Mouse (Mus musculus) midbrain, postnatal 0 days (tissue): ENCODE measurements around the gene Crb1. TPM values are rescaled to one million over a fixed set of nuclear protein-coding genes. Genes with fewer than 3 reads are reported as not detected.

Source experiments
- ATAC-seq: fragments of 200-750 bp; cut with Nextera tagmentation; 2 replicates; pipeline ENCODE4 v1.8.0; 2017; ENCODE audit warnings: moderate number of reproducible peaks, mild to moderate bottlenecking, moderate TSS enrichment, moderate library complexity; ENCODE audit not compliant: low FRiP score
- DNase-seq: peaks from one replicate; pipeline ENCODE4 v3.0.0-alpha.2; 2015; ENCODE audit warnings: low spot score
- H3K27ac ChIP-seq: fragments of 300-500 bp; sonication (generic); 2 replicates; pipeline ENCODE4 v1.5.1; 2014; ENCODE audit warnings: low read depth, mild to moderate bottlenecking, low read length, mixed read lengths
- H3K27me3 ChIP-seq: fragments of 300-500 bp; sonication (generic); 2 replicates; pipeline ENCODE4 v1.6.1; 2014; ENCODE audit warnings: low read length, control low read depth, mixed read lengths; ENCODE audit not compliant: insufficient read depth
- H3K36me3 ChIP-seq: fragments of 300-500 bp; sonication (generic); 2 replicates; pipeline ENCODE4 v1.6.1; 2014; ENCODE audit warnings: low read length, control low read depth, mixed read lengths; ENCODE audit not compliant: insufficient read depth
- H3K4me1 ChIP-seq: fragments of 300-500 bp; sonication (generic); 2 replicates; pipeline ENCODE4 v1.6.1; 2014; ENCODE audit warnings: mild to moderate bottlenecking, control low read depth, antibody characterized with exemption, low read length, mixed read lengths; ENCODE audit not compliant: insufficient read depth
- H3K4me2 ChIP-seq: fragments of 300-500 bp; sonication (generic); 2 replicates; pipeline ENCODE4 v1.6.1; 2014; ENCODE audit warnings: low read depth, mild to moderate bottlenecking, low read length, mixed read lengths; ENCODE audit not compliant: poor library complexity, severe bottlenecking
- H3K4me3 ChIP-seq: fragments of 300-500 bp; sonication (generic); 2 replicates; pipeline ENCODE4 v1.5.1; 2014; ENCODE audit warnings: low read depth, mild to moderate bottlenecking, low read length, moderate library complexity
- H3K9ac ChIP-seq: fragments of 300-500 bp; sonication (generic); replicated peaks from 2 replicates; pipeline ENCODE4 v1.6.1; 2014; ENCODE audit warnings: mild to moderate bottlenecking, low read length, moderate library complexity, mixed read lengths; ENCODE audit not compliant: poor library complexity, severe bottlenecking
- H3K9me3 ChIP-seq: fragments of 300-500 bp; sonication (generic); 2 replicates; pipeline ENCODE4 v1.6.1; 2016; ENCODE audit warnings: low read length, control low read depth
- CTCF ChIP-seq: IDR thresholded peaks from 2 replicates; pipeline ENCODE4 v1.5.1; 2016; ENCODE audit warnings: antibody characterized with exemption, mild to moderate bottlenecking
- WGBS: fragments of 180-500 bp; shearing (Covaris S2); extraction: QIAGEN DNeasy Blood & Tissue Kit; methylation state at CpG from one replicate; pipeline ENCODE4 v1.1.7; 2014; 5-methylcytosine and 5-hydroxymethylcytosine counted together
- polyA plus RNA-seq: library from polyadenylated mRNA; unstranded; fragments of >200 nt; fragmentation: Nextera tagmentation; extraction: Ambion mirVana; gene quantifications from 2 replicates; pipeline ENCODE4 v1.2.1, GENCODE M21; 2015
- total RNA-seq: library from RNA; depleted of rRNA; stranded (reverse); fragments of >200 nt; gene quantifications from 2 replicates; pipeline ENCODE4 v1.2.3, GENCODE M21; 2014; rRNA removed

Gene Crb1
- total RNA-seq (3.0 and 7.9 TPM in 2 replicates), polyA plus RNA-seq (1.1 and 1.8 TPM in 2 replicates)

- peak; percentile 58 for DNase-seq
- no peak within 1 kb of the TSS for H3K27ac ChIP-seq
- WGBS = 6% methylated on average over 5 of the region's 5 CpGs
- no peak for TF ChIP-seq CTCF
- H3K9me3 ChIP-seq = no peaks in the 10 kb centered on the region
- peak within 1 kb of the TSS; percentile 51 for H3K4me2 ChIP-seq
- H3K4me1 ChIP-seq = 0 out of 2 replicates have a peak, but pooled peaks cover 5% of the 10 kb centered on the region
- no peaks in the 10 kb centered on the region for H3K27me3 ChIP-seq
- peak; percentile 64; the same call in 1 of the 2 replicates for ATAC-seq
- H3K9ac ChIP-seq = peak within 1 kb of the TSS; percentile 29; the same call in 1 of the 2 replicates
- H3K36me3 ChIP-seq = no peaks in the 10 kb centered on the region
- peak within 1 kb of the TSS; percentile 33 for H3K4me3 ChIP-seq
These were observed at the start of gene Crb1 for GRCm38 (mm10) chr1:139376638-139377286. TSS of gene Crb1 (minus strand) at chr1:139377100.

GRCm38 (mm10) chr1:139425006-139425405 lies 48.1 kb upstream of the Crb1 start:
- peaks cover 3% of the 10 kb centered on the region; the same call in 1 of the 2 replicates for H3K36me3 ChIP-seq
- H3K9me3 ChIP-seq = no peaks in the 10 kb centered on the region
- peaks cover 17% of the 10 kb centered on the region for H3K4me1 ChIP-seq
- TF ChIP-seq CTCF = no peak
- ATAC-seq (no peak), DNase-seq (peak; percentile 17)
- H3K9ac ChIP-seq = peak overlapping the region; percentile 24; the same call in 1 of the 2 replicates
- no peaks in the 10 kb centered on the region for H3K27me3 ChIP-seq
- WGBS = 27% methylated on average over 3 of the region's 3 CpGs
- peak overlapping the region; percentile 66 for H3K4me2 ChIP-seq
- H3K27ac ChIP-seq = no peak overlapping the region
- peak overlapping the region; percentile 36 for H3K4me3 ChIP-seq

GRCm38 (mm10) chr1:139423931-139424330 lies 47.0 kb upstream of the Crb1 start:
- peak overlapping the region; percentile 84 for H3K4me3 ChIP-seq
- no peak overlapping the region for H3K27ac ChIP-seq
- no peaks in the 10 kb centered on the region for H3K9me3 ChIP-seq
- H3K36me3 ChIP-seq = no peaks in the 10 kb centered on the region
- 55% methylated on average over 10 of the region's 10 CpGs for WGBS
- TF ChIP-seq CTCF = no peak
- H3K27me3 ChIP-seq = no peaks in the 10 kb centered on the region
- no peak for ATAC-seq
- 0 out of 2 replicates have a peak overlapping the region, but pooled peaks have one; percentile 33 for H3K9ac ChIP-seq
- peaks cover 17% of the 10 kb centered on the region for H3K4me1 ChIP-seq
- peak overlapping the region; percentile 77 for H3K4me2 ChIP-seq
- no peak for DNase-seq

- Histone ChIP-seq H3K4me1 (peaks cover 17% of the 10 kb centered on the region), H3K27ac (peak overlapping the region; percentile 89), H3K9me3 (no peaks in the 10 kb centered on the region), H3K27me3 (no peaks in the 10 kb centered on the region), H3K9ac (peak overlapping the region; percentile 81), H3K36me3 (no peaks in the 10 kb centered on the region), H3K4me2 (peak overlapping the region; percentile 77), H3K4me3 (peak overlapping the region; percentile 84)
- no peak for TF ChIP-seq CTCF
- ATAC-seq (no peak), DNase-seq (peak; percentile 7)
- 16% methylated on average over 10 of the region's 10 CpGs for WGBS
These were observed 46.0 kb upstream of the Crb1 start for GRCm38 (mm10) chr1:139422941-139423340.

GRCm38 (mm10) chr1:139421875-139422791 lies 45.2 kb upstream of the Crb1 start, which contains the start of gene Zbtb41:
TSS of gene Zbtb41 (plus strand) at chr1:139422288.
- H3K27ac ChIP-seq = peak within 1 kb of the TSS; percentile 89
- peak within 1 kb of the TSS; percentile 84 for H3K4me3 ChIP-seq
- peak; percentile 91 for DNase-seq
- peak within 1 kb of the TSS; percentile 81 for H3K9ac ChIP-seq
- H3K4me1 ChIP-seq = peaks cover 17% of the 10 kb centered on the region
- peak; percentile 95 for ATAC-seq
- whole genome bisulfite sequencing = under 1% methylated on average over 54 of the region's 88 CpGs
- H3K36me3 ChIP-seq = no peaks in the 10 kb centered on the region
- H3K4me2 ChIP-seq = peak within 1 kb of the TSS; percentile 77
- TF ChIP-seq CTCF = peak; percentile 79
- no peaks in the 10 kb centered on the region for H3K27me3 ChIP-seq
- H3K9me3 ChIP-seq = no peaks in the 10 kb centered on the region
